Mouse (Mus musculus) stomach, postnatal 0 days (tissue): ENCODE results near the gene Sgpp1. TPM values are rescaled to one million over a fixed set of nuclear protein-coding genes. Genes with fewer than 3 reads are reported as not detected.

Source experiments
- ATAC-seq: fragments of 200-750 bp; cut with Nextera tagmentation; 2 replicates; pipeline ENCODE4 v1.8.0; 2017; ENCODE audit not compliant: low FRiP score, low TSS enrichment
- DNase-seq: peaks from one replicate; pipeline ENCODE4 v3.0.0-alpha.2; 2016; ENCODE audit warnings: low spot score
- H3K27ac ChIP-seq: fragments of 300-500 bp; sonication (generic); replicated peaks from 2 replicates; pipeline ENCODE4 v1.5.1; 2014; ENCODE audit warnings: mild to moderate bottlenecking, control low read depth
- H3K27me3 ChIP-seq: fragments of 300-500 bp; sonication (generic); 2 replicates; pipeline ENCODE4 v1.6.1; 2014; ENCODE audit warnings: low read length; ENCODE audit not compliant: control insufficient read depth, insufficient read depth
- H3K36me3 ChIP-seq: fragments of 300-500 bp; sonication (generic); 2 replicates; pipeline ENCODE4 v1.6.1; 2014; ENCODE audit warnings: low read length, mixed read lengths; ENCODE audit not compliant: control insufficient read depth, insufficient read depth
- H3K4me1 ChIP-seq: fragments of 300-500 bp; sonication (generic); replicated peaks from 2 replicates; pipeline ENCODE4 v1.6.1; 2014; ENCODE audit warnings: antibody characterized with exemption; ENCODE audit not compliant: control insufficient read depth, insufficient read depth
- H3K4me2 ChIP-seq: fragments of 300-500 bp; sonication (generic); replicated peaks from 2 replicates; pipeline ENCODE4 v1.6.1; 2014; ENCODE audit warnings: low read depth, mild to moderate bottlenecking, control low read depth, moderate library complexity
- H3K4me3 ChIP-seq: fragments of 300-500 bp; sonication (generic); 2 replicates; pipeline ENCODE4 v1.5.1; 2014; ENCODE audit warnings: low read depth, low read length, control low read depth
- H3K9ac ChIP-seq: fragments of 300-500 bp; sonication (generic); 2 replicates; pipeline ENCODE4 v1.6.1; 2014; ENCODE audit warnings: mild to moderate bottlenecking, low read length, control low read depth, mixed read lengths
- H3K9me3 ChIP-seq: fragments of 300-500 bp; sonication (generic); 2 replicates; pipeline ENCODE4 v1.6.1; 2016; ENCODE audit warnings: low read length; ENCODE audit not compliant: control insufficient read depth
- CTCF ChIP-seq: IDR thresholded peaks from 2 replicates; pipeline ENCODE4 v1.5.1; 2016; ENCODE audit warnings: antibody characterized with exemption, low read depth, mild to moderate bottlenecking, moderate library complexity
- EP300 ChIP-seq: optimal IDR thresholded peaks from 2 replicates; pipeline ENCODE3; 2016; ENCODE audit warnings: antibody characterized with exemption
- WGBS: fragments of 180-500 bp; shearing (Covaris S2); extraction: QIAGEN DNeasy Blood & Tissue Kit; methylation state at CpG from one replicate; pipeline ENCODE4 v1.1.7; 2014; 5-methylcytosine and 5-hydroxymethylcytosine counted together
- polyA plus RNA-seq: library from polyadenylated mRNA; unstranded; fragments of >200 nt; fragmentation: Nextera tagmentation; extraction: Ambion mirVana; gene quantifications from 2 replicates; pipeline ENCODE4 v1.2.1, GENCODE M21; 2015

The Sgpp1 gene
- polyA plus RNA-seq, 1 experiment from 2014 or later: 31.8 TPM

GRCm38 (mm10) chr12:75710596-75711376 lies 24.7 kb downstream of the Sgpp1 start:
- WGBS: 84% methylated on average over 9 of the region's 9 CpGs

GRCm38 (mm10) chr12:75709506-75709905 lies 26.0 kb downstream of the Sgpp1 start:
- WGBS: 42% methylated on average over 2 of the region's 2 CpGs
- no peak overlapping the region for H3K27ac ChIP-seq
- H3K9me3 ChIP-seq: no peaks in the 10 kb centered on the region
- TF ChIP-seq CTCF (no peak), EP300 (no peak)
- H3K4me1 ChIP-seq: no peaks in the 10 kb centered on the region
- H3K4me2 ChIP-seq: no peak overlapping the region
- no peak overlapping the region for H3K4me3 ChIP-seq
- H3K36me3 ChIP-seq: no peaks in the 10 kb centered on the region
- DNase-seq (peak; percentile 35), ATAC-seq (peak; percentile 84)
- H3K27me3 ChIP-seq: no peaks in the 10 kb centered on the region
- H3K9ac ChIP-seq: no peak overlapping the region

More at GRCm38 (mm10) chr12:75710596-75711376, 24.7 kb downstream of the Sgpp1 start:
- Histone ChIP-seq H3K4me3 (no peak overlapping the region), H3K27ac (no peak overlapping the region), H3K9ac (no peak overlapping the region), H3K9me3 (no peaks in the 10 kb centered on the region), H3K36me3 (no peaks in the 10 kb centered on the region), H3K4me1 (no peaks in the 10 kb centered on the region), H3K4me2 (no peak overlapping the region), H3K27me3 (no peaks in the 10 kb centered on the region)
- TF ChIP-seq CTCF: no peak
- TF ChIP-seq EP300: no peak
- DNase-seq: no peak
- no peak for ATAC-seq

- 55% methylated on average over 7 of the region's 7 CpGs for WGBS
- no peak for TF ChIP-seq CTCF
- TF ChIP-seq EP300: no peak
- ATAC-seq (0 out of 2 replicates have a peak, but pooled peaks have one; percentile 31), DNase-seq (no peak)
- H3K27ac ChIP-seq: no peak overlapping the region
- H3K4me1 ChIP-seq: no peaks in the 10 kb centered on the region
- no peak overlapping the region for H3K4me2 ChIP-seq
- H3K4me3 ChIP-seq: no peak overlapping the region
- H3K36me3 ChIP-seq: no peaks in the 10 kb centered on the region
- H3K9ac ChIP-seq: no peak overlapping the region
- H3K9me3 ChIP-seq: no peaks in the 10 kb centered on the region
- no peaks in the 10 kb centered on the region for H3K27me3 ChIP-seq
These were observed 28.9 kb downstream of the Sgpp1 start for GRCm38 (mm10) chr12:75706670-75707069.

GRCm38 (mm10) chr12:75702739-75703122 lies 32.8 kb downstream of the Sgpp1 start:
- Histone ChIP-seq H3K27ac (no peak overlapping the region), H3K36me3 (no peaks in the 10 kb centered on the region), H3K4me1 (no peaks in the 10 kb centered on the region), H3K9me3 (no peaks in the 10 kb centered on the region), H3K4me3 (no peak overlapping the region), H3K27me3 (no peaks in the 10 kb centered on the region), H3K9ac (no peak overlapping the region), H3K4me2 (no peak overlapping the region)
- ATAC-seq: no peak
- DNase-seq: no peak
- 74% methylated on average over 3 of the region's 3 CpGs for WGBS
- no peak for TF ChIP-seq EP300
- TF ChIP-seq CTCF: no peak

GRCm38 (mm10) chr12:75702084-75702738 lies 33.3 kb downstream of the Sgpp1 start:
- no peak for ATAC-seq
- TF ChIP-seq CTCF (no peak), EP300 (no peak)
- Histone ChIP-seq H3K27ac (no peak overlapping the region), H3K4me3 (peak overlapping the region; percentile 2; the same call in 1 of the 2 replicates), H3K4me2 (peak overlapping the region; percentile 46), H3K4me1 (no peaks in the 10 kb centered on the region), H3K9ac (peak overlapping the region; percentile 54; the same call in 1 of the 2 replicates), H3K36me3 (no peaks in the 10 kb centered on the region), H3K27me3 (no peaks in the 10 kb centered on the region), H3K9me3 (no peaks in the 10 kb centered on the region)
- no peak for DNase-seq
- 60% methylated on average over 14 of the region's 14 CpGs for WGBS
